Mouse (Mus musculus) heart, postnatal 0 days (tissue): Measurements from ENCODE around the gene Eif3a.

Experiments
- CTCF ChIP-seq: IDR thresholded peaks from 2 replicates; pipeline ENCODE4 v1.5.1; 2016; ENCODE audit warnings: antibody characterized with exemption, control low read depth, low read depth
- EP300 ChIP-seq: IDR thresholded peaks from 2 replicates; pipeline ENCODE4 v1.6.1; 2016; ENCODE audit warnings: antibody characterized with exemption, low read depth

DNA sequence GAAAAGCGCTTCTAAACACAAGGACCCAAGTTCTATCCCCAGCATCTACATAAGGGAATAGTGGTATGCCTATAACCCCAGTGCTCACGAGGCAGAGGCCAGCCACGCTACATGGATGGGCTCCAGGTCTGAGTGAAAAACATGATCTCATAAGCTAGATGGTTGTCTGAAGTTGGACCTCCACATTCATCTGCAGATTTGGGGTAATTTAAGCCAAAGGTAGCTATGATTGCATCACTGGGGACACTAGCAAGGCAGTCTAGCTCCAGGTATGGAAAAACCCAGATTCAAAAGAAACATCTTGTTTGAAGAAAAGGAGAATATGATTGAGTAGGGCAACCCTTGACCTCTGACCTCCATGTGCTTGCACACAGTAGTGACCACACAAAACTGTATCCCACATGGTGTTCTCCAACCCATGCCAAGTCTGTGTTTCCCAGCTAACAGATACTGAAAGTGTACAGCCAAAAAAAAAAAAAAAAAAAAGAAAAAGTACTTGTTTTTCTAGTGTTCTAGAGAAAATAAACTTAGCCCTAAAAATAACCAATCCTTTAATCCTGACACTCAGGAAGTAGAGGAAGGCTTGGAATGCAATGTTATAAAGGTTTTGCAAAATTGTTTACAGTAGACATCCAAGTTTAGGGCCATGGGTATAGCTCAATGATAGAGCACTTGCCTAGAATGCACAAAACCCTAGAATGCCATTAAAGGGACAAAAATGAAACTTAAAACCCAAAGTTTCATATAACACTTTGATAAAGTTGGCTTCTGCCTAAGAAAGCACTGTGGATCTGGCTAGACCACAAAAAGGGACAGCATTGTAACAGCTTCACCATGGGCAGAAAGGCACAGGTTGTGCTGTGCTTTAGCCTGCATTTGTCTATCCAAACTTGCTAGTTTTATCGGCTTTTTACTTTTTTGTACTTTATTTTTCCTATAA is 31.3 kb downstream of the Eif3a start:
- TF ChIP-seq CTCF, result no peak
- no peak for TF ChIP-seq EP300
